Comparison of ENCODE assay signal across 10 mouse cellular contexts in the genomic region with DNA sequence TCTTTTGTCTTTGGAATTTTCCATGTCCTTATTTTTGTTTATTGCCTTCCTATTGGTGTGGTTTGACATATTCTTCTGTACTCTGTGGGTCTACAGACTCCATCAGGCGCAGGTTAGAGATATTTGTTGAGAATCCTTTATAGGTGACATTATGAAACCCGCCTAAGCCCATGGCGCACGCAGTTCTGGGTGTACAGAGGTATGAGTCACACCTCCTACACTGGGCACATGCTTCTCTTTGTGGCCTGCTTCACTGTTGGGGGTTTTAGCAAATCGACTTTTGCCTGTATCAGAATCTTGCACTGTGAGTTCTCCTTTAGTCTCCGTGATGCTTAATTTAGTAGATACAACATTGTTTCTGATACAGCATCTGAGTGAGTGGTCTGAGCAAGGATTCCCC.
"Had no signal": no experiment of that assay in that cellular context is flagged by ENCODE, and none has a peak within 500 bp of the region (broad histone marks: within the 10 kb centered on the region; RNA-seq: fewer than 3 reads in every experiment).

No protein-coding gene starts in this region.

- ATAC-seq: intestine, postnatal 0 days; midbrain, embryonic 13.5 days; midbrain, embryonic 16.5 days had no signal

- DNase-seq: kidney, adult 2 months; kidney, postnatal 25 days; liver, embryonic 13.5 days; lung, adult 2 months; retina, postnatal 1 day; thymus, adult 18-20 months; thymus, postnatal 36 days had no signal
